Mouse (Mus musculus): Measurements from ENCODE around the gene Dlst. TPM values are rescaled to one million over a fixed set of nuclear protein-coding genes. Genes with fewer than 3 reads are reported as not detected.

The Dlst gene
- total RNA-seq, 2 experiments from 2014 or later: 632 to 665 TPM

DNA sequence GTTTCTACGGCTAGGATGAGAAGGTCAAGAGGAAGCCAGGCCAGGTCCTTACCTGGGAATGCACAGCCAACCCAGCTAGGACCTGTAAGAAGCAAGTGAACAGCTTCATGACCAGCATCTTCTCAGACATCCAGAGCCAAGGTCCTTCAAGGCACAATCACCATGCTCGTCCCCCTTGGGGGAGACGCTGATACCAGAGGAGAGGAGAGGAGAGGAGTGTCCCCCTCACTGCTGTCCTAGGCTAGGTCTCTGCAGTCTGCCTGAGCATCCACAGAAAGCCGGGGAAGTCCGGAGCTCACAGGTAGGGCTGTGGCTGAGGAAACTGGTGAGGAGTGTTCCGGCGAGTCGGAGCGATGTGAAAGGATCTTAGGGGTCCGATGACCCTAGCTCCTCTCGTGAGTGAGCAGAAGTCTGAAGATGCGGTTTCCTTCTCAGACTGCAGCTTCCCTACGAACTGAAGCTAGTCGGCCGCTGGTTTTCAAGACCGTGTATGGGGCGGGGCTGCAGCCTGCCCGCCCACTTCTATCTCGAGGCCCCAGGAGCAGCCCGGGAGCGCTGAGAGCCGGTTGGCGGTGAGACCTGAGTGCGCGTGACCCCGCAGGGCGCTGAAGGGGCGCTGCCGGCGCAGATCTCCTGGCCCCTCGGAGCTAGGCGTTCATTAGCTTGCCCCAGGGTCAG is 66.4 kb downstream of the Dlst start:
- intact Hi-C loops (cut with DNase I): no loop called here

DNA sequence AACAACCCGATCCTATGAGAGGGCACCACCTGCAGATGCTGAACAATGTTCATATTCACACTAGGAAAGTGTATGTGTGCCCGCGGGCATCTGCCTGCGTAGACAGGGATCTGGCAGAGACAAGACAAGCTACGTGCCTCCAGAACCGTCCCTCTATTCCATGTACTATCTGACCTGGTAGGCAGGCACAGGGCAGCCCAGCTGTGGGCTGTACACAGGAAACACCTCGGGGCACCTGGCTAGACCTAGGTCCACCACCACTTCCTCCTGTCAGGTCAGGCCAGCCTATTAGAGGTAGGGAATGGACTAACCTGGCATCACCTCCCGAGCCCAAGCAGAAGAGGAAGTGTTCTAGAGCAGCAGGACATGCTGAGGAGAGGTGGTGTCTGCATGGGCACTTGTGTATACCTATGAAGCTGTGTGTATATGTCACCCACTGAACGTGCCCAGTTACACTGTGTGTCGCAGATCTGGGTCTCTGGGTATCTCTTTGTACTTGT is 67.2 kb downstream of the Dlst start, which contains the start of gene Pgf:
Gene Pgf, minus strand, starts transcription at position 51 of the 500 bp plus-strand sequence.
- intact Hi-C loops (cut with DNase I): no loop called here
- DNase-seq: no peak

More for the DNA sequence above, 66.4 kb downstream of the Dlst start:
- DNase-seq: peak; percentile 64 to 66

DNA sequence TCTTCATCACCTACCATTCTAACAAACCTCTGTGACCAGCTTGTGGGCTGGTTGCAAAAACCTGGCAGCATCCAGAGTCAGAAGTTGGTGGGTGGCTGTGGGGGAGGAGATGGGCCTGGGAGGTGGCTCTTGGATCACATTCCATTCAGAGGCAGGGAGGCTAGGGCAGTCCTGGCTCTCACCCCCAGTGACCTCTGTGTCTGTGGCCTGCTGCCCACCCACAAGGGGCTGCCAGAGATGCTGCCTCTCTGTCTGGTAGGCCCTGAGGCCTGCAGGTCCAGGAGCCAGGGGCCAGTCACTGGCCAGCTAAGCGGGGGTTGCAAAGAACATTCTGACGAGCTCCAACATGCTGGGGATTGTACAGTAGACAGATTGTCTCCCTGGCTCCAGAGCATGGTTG is 67.7 kb downstream of the Dlst start:
- intact Hi-C loops (cut with DNase I): no loop called here
- DNase-seq: no peak

DNA sequence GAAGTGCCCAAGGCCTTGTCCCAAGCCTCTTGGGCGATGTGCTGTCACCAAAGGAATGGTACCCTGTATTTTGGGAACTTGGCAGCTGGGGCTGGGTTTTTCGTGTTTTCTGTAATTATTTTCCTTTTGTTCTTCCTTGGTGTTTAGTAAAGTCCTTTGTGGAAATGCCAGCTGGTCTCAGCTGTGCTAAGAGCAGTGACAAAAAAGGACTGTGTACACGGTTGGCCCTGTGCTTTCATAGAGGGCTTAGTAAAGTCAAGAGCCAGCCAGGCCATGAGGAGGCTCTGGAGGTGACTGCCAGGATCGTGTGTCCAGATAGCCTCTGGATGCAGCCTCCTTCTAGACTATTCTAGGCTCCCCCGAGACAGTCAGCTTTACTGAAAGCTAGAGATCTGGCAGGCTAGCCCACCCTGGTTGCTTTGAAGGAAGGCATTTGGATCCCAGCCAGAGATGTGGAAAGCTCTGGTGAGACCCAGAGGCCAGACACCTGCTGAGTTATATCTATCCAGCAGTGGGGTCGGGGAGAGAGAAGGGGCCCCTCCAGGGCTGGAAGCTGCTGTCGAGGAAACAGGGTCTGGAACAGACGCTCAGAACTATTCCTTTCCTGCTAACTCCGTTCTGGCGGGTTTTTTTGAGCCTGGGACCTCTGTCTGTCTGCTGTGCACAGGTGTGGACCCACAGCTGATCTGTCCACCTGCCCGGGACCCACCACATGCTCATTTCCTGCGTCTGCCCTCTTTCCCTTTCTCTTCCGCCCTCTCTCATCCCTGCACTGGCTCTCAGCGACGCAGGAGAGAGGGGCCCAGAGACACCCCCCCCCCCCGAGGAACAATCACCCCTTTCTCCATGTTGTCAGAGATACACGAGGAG is 71.1 kb downstream of the Dlst start:
- intact Hi-C loops (cut with DNase I): no loop called here
- DNase-seq: peak in 1 of 2 experiments; percentile 39

DNA sequence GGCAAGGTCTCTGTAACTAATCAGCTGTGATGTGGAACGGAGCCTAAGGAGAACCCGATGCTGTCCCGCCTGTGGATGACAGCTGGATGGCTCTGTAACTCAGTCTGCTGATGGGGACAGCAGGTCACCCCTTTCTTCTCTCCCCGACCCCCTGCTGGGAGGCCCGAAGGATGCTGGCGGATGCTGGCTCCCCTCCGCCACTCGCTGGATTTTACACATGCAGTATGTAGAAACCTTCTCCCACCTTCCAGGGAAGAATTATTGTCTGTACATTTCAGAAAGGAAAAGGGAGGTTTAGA is 71.7 kb downstream of the Dlst start:
- intact Hi-C loops (cut with DNase I): no loop called here
- no peak for DNase-seq

DNA sequence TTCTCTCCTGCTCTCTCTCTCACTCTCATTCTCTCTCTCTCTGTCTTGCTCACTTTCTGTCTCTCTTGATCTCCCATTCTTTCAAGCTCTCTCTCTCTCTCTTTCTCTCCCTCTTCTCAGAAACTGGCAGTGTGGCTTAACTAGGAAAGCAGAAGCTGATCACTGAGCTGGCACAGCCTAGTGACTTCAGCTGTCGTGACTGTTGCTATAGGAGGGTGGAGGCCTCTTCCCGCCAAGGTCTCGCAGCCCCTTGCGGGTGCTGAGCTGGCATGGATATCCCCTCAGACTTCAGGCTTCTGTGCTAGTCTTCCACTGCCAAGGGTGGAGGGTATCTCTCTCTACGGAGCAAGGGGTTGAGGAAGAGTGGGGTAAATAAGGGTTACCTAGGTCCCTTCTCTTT is 72.3 kb downstream of the Dlst start:
- no peak for DNase-seq
- intact Hi-C loops (cut with DNase I): no loop called here

DNA sequence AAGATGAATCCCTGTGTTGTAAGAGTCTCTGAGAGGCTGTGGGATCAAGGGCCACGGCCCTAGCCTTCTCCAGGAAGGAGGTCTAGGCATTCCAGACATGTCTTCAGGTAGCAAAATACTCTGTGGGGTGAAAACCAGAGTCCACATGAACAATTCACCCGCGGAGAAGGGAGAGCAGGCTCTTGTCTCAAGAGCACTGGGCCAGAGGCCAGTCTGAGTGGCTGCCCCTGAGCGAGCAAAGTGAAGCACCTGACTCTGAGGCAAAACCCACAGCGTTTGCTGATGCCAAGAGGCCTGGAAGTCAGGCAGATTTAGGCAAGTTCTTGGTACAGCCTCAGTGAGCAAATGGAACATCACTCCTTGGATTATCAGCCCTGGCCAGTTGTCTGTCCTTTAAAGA is 73.5 kb downstream of the Dlst start:
- peak in 1 of 2 experiments; percentile 32 for DNase-seq
- intact Hi-C loops (cut with DNase I): no loop called here

Other genes starting within 250 kb of the Dlst start
- 1 to 10 TPM; 5.6 to 6.1 TPM for gene Ltbp2, start 234.3 kb upstream of the Dlst start, total RNA-seq (2021)
- 10 to 100 TPM; 45.0 to 45.3 TPM for gene Fcf1, start 139.9 kb upstream of the Dlst start, total RNA-seq (2021)
- gene Arel1, start 139.9 kb upstream of the Dlst start, total RNA-seq (2021): 10 to 100 TPM; 38.1 to 48.5 TPM
- 10 to 100 TPM; 33.6 to 36.3 TPM for gene Ylpm1, start 114.5 kb upstream of the Dlst start, total RNA-seq (2021)
- 1 to 10 TPM; 2.2 to 3.3 TPM for gene Prox2, start 74 bp upstream of the Dlst start, total RNA-seq (2021)
- 1 to 10 TPM; 3.2 to 3.8 TPM for gene Rps6kl1, start 40.4 kb downstream of the Dlst start, total RNA-seq (2021)
- 1 to 10 TPM; 2.4 to 6.2 TPM for gene Pgf, start 67.0 kb downstream of the Dlst start, total RNA-seq (2021)
- gene Eif2b2, start 108.6 kb downstream of the Dlst start, total RNA-seq (2021): 10 to 100 TPM; 56.5 to 57.8 TPM
- gene Mlh3, start 159.8 kb downstream of the Dlst start, total RNA-seq (2021): 1 to 10 TPM; 7.1 to 8.2 TPM
- 10 to 100 TPM; 21.3 to 22.9 TPM for gene Acyp1, start 177.6 kb downstream of the Dlst start, total RNA-seq (2021)
- gene Zc2hc1c, start 177.8 kb downstream of the Dlst start, total RNA-seq (2021): 1 to 10 TPM; 1.6 to 1.7 TPM
- 10 to 100 TPM; 74.2 to 79.1 TPM for gene Nek9, start 228.5 kb downstream of the Dlst start, total RNA-seq (2021)